Mouse (Mus musculus): ENCODE results near the gene Gxylt1. TPM values are rescaled to one million over a fixed set of nuclear protein-coding genes. Genes with fewer than 3 reads are reported as not detected.

Gxylt1 gene
- total RNA-seq, 2 experiments from 2014 or later: 10.6 to 11.0 TPM

DNA sequence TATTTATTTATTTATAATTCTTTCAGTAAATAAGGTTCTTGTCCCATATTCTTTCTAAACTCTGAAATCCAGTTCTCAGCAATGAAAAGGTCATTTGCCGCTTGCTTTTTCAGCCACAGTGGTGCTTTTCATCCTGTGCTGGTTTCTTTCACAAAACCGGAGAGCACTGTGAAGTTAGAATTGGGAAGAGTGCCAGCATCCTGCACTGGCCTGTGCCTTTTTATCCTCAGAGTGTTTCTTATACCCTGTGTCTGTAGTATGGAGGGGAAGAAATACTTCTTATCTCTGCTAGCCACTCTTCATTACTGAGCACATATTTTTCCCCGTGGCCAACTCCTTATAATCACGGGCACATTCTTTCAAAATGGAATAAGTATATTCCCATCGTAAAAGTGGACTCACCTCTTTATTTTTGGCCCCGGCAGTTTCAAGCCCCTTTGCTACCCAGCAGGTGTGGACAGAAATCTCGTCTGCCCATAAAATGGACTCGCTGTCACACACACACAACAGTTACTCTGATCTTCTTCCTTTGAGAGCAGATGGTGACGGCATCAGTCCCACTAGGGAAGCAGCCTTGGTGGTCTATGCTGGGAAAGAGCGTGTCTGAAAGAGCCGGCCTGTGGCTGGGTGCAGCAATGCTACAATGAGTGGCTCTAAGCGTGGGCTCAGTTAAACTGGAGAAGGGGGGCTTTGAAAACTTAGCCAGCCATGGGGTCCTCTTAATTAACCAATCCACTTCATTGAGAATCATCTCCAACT is 83.4 kb downstream of the Gxylt1 start:
- DNase-seq (ENCODE audit: low spot score): no peak
- intact Hi-C loops (cut with DNase I): no loop called here

Other genes with a start within 250 kb of the Gxylt1 start
- 10 to 100 TPM; 19.4 to 20.2 TPM for gene Yaf2, start 61.8 kb upstream of the Gxylt1 start, total RNA-seq (2021)
- 10 to 100 TPM; 85.7 to 87.2 TPM for gene Zcrb1, start 123.2 kb upstream of the Gxylt1 start, total RNA-seq (2021)
- gene Pphln1, start 123.2 kb upstream of the Gxylt1 start, total RNA-seq (2021): 10 to 100 TPM; 19.2 to 22.0 TPM

Data from heart, postnatal 25 days (tissue).